Mouse (Mus musculus) spleen, adult 18-20 months (tissue): Measurements from ENCODE around the gene Olfr129.

Experiments
- DNase-seq, 2 experiments: peaks; one replicate each; pipeline ENCODE4 v3.0.0; 2022; ENCODE audit warnings: mixed read lengths in 2 of 2

The Olfr129 gene

DNA sequence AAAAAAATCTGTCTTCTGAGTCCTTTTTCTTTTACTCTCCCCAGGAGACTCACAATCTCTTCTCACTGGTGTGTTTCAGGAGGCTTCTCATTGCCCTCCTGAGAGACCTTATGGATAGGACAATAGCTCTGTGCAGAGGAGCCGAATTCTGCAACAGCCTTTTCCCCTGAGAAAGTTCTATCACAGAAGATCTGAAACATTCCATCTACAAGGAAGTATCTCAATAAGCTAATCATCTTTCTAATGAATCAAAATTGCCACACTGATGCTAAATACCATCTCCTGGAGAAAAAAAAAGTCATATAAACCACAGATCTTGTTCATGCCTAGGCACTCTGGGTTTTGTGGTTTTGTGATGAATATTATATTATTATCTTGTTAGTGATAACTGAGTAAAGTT is at the start of gene Olfr129:
TSS of gene Olfr129 (minus strand) at position 101 of the 400 bp plus-strand sequence.
- DNase-seq, result no peak

DNA sequence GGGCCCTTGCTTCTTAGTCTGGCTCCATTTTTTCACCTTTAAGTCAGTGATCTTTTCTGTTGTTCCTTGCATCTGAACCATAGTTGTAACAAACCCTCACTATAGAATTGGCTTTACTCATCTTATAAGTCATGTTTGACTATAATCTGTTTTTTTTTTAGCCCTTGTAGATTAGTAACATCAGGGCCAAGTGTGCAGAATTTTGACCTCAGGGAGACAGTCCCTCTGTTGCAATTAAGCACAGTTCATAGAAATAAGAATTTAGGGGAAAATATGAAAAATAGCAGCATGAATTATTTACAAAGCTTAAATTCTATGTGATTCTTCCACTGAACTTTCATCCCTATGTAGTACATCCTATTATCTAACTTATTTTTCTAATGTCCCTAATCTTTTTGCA is 28.7 kb upstream of the Olfr129 start, which contains the start of gene Olfr131:
TSS of gene Olfr131 (minus strand) at position 101 of the 400 bp plus-strand sequence.
- no peak for DNase-seq

DNA sequence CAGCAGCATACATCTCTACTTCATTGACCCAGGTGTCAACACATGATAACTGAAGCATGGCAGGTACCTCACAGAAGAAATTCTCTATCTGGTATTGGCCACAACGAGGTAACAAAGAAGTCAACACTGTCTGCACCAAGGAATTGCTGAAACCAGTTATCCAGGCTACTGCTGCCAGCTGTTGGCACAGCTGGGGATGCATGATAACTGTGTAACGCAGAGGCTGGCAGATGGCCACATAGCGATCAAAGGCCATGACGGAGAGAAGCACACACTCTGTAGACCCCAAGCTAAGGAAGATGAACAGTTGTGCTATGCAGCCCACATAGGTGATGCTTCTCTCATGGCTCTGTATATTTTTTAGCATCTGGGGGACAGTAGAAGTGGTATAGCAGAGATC is 22.5 kb upstream of the Olfr129 start:
- no peak for DNase-seq

GRCm38 (mm10) chr17:38063621-38064020 is 3.7 kb upstream of the Olfr129 start, which contains the start of gene Olfr130:
Gene Olfr130, plus strand, starts transcription at chr17:38063921.
- no peak for DNase-seq

GRCm38 (mm10) chr17:38026297-38026696 is 33.6 kb downstream of the Olfr129 start:
- no peak for DNase-seq

GRCm38 (mm10) chr17:38016341-38016740 is 43.5 kb downstream of the Olfr129 start:
- DNase-seq, result no peak

- DNase-seq, result no peak
Observed at GRCm38 (mm10) chr17:38004996-38005395, 54.9 kb downstream of the Olfr129 start.
